Mouse (Mus musculus) fibroblast of lung, adult 2 months (primary cell): ENCODE measurements around the gene Lin7a.
"Not testable (repeated sequence)": the region's sequence is repeated elsewhere in the genome, so short reads cannot be mapped to it uniquely, and the experiment has no call there.

Experiments
- DNase-seq: peaks from one replicate; pipeline ENCODE4 v3.0.0-alpha.2; 2011; ENCODE audit warnings: low read depth

Lin7a gene

GRCm38 (mm10) chr10:107237076-107237475 lies 34.4 kb upstream of the Lin7a start:
- DNase-seq = no peak

- DNase-seq = no peak
These were observed 33.8 kb upstream of the Lin7a start for GRCm38 (mm10) chr10:107237736-107238135.

GRCm38 (mm10) chr10:107238151-107238860 lies 33.2 kb upstream of the Lin7a start:
- DNase-seq = no peak

GRCm38 (mm10) chr10:107238861-107239435 lies 32.5 kb upstream of the Lin7a start:
- no peak for DNase-seq

GRCm38 (mm10) chr10:107239651-107240330 lies 31.7 kb upstream of the Lin7a start:
- DNase-seq = no peak

- DNase-seq = no peak
These were observed 31.0 kb upstream of the Lin7a start for GRCm38 (mm10) chr10:107240446-107240845.

- no peak for DNase-seq
These were observed 30.5 kb upstream of the Lin7a start for GRCm38 (mm10) chr10:107240986-107241385.

- DNase-seq = no peak
These were observed 30.1 kb upstream of the Lin7a start for GRCm38 (mm10) chr10:107241406-107241805.

GRCm38 (mm10) chr10:107241999-107242398 lies 29.5 kb upstream of the Lin7a start:
- DNase-seq = not testable (repeated sequence)

GRCm38 (mm10) chr10:107242696-107243400 lies 28.6 kb upstream of the Lin7a start:
- no peak for DNase-seq

- no peak for DNase-seq
These were observed 27.3 kb upstream of the Lin7a start for GRCm38 (mm10) chr10:107244211-107244610.

- DNase-seq = no peak
These were observed 26.6 kb upstream of the Lin7a start for GRCm38 (mm10) chr10:107244691-107245530.

GRCm38 (mm10) chr10:107245531-107245840 lies 26.0 kb upstream of the Lin7a start:
- no peak for DNase-seq

GRCm38 (mm10) chr10:107245961-107246460 lies 25.5 kb upstream of the Lin7a start:
- no peak for DNase-seq

GRCm38 (mm10) chr10:107247001-107247670 lies 24.4 kb upstream of the Lin7a start:
- DNase-seq = no peak

- DNase-seq = no peak
These were observed 23.0 kb upstream of the Lin7a start for GRCm38 (mm10) chr10:107248481-107248880.

- no peak for DNase-seq
These were observed 22.4 kb upstream of the Lin7a start for GRCm38 (mm10) chr10:107249056-107249455.

GRCm38 (mm10) chr10:107249606-107250186 lies 21.8 kb upstream of the Lin7a start:
- DNase-seq = no peak

- DNase-seq = no peak
These were observed 20.9 kb upstream of the Lin7a start for GRCm38 (mm10) chr10:107250346-107251210.

- no peak for DNase-seq
These were observed 20.2 kb upstream of the Lin7a start for GRCm38 (mm10) chr10:107251271-107251670.
